Mouse (Mus musculus) adrenal gland, adult 8-10 months (tissue): ENCODE measurements around the gene Cables2. TPM values are rescaled to one million over a fixed set of nuclear protein-coding genes. Genes with fewer than 3 reads are reported as not detected.
"Not testable (repeated sequence)": the region's sequence is repeated elsewhere in the genome, so short reads cannot be mapped to it uniquely, and the experiment has no call there.

Source experiments
- DNase-seq: peaks from one replicate; pipeline ENCODE4 v3.0.0; 2022
- total RNA-seq, 4 experiments: library from RNA; stranded (reverse); gene quantifications; 2 replicates each; pipeline ENCODE4 v1.2.4; 2022

The Cables2 gene
- total RNA-seq, 4 experiments from 2014 or later, result 13.6 to 17.0 (median 15.1) TPM

GRCm38 (mm10) chr2:180277773-180278320 is 4.6 kb upstream of the Cables2 start:
- no peak for DNase-seq

GRCm38 (mm10) chr2:180276851-180277259 is 3.6 kb upstream of the Cables2 start:
- no peak for DNase-seq

DNA sequence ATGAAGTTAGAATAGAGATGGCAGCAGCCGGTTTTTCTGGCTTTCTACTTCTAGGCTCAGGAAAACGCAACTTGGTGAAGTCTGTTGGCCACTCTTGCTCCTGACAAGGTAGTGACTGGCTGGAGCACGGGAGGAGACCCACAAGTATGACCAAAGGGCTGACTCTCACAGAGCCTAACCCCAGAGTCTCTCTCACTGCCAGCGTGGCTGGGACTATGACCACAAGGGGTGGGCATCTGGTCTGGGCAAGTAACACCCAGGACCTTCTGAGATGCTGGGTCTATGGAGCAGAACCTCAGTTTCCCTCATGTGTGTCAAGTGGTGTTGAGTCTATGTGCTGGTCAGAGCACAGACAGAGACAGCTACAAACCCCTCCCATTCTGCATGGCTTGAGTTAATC is 3.1 kb upstream of the Cables2 start:
- DNase-seq, result no peak

GRCm38 (mm10) chr2:180275836-180276235 is 2.5 kb upstream of the Cables2 start:
- DNase-seq, result peak; percentile 66

- DNase-seq, result no peak
These were observed 1.2 kb upstream of the Cables2 start for GRCm38 (mm10) chr2:180274523-180274922.

DNA sequence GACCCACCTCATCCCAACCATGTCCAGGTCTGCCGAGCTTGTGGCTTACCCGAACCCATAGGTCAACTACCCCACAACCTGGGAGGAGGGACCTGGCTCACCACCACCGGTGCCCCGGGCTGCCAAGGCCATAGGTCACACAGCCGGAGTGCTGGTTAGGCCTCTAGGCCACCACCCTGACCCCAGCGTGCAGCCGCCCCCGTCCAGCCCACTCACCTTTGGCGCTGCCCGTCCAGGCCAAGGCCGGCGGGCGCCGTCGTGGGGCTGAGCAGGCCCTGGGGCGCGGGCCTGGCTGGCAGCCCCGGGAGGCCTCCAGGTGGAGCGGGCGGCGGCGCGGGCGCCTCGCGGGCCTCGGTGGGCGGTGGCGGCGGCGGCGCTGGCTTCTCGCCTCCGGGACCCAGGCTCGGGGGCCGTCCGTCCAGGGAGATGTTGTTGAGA is 393 bp downstream of the Cables2 start:
- no peak for DNase-seq

- no peak for DNase-seq
These were observed 1.4 kb downstream of the Cables2 start for GRCm38 (mm10) chr2:180271804-180272395.

- no peak for DNase-seq
These were observed 2.6 kb downstream of the Cables2 start for GRCm38 (mm10) chr2:180270537-180271255.

DNA sequence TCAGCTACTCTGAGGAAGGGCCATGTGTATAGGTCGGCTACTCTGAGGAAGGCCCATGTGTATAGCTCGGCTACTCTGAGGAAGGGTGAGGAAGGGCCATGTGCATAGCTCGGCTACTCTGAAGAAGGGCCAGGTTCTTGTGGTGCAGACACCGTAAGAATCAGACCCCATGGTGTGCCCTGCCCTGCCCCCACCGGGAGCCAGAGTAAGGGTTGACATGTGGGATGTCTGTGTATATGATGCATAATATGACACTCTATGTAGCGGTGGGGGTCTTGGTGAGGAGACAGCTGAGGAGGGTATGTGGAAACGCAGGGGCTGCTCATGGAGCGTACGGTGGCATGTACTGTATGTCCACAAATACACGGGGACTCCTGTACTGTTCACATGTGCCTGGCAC is 4.0 kb downstream of the Cables2 start:
- no peak for DNase-seq

DNA sequence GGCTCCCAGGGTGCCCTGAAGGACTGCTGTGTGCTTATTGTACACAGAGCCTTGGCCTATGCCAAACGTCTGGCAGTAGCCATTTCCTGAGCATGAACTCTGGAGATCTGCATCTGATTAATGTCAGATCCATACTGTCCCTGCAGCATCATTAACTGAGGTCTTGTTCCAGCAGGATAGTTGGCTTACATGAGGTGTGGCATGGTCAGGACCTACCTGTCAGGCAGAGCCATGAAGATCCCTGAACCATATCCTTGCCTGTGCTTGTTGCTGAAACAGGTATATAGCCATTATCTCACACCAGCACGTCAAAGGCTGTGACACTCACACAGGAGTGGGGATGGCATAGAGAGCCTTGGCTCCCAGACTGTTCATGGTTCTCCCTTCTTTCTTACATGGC is 5.3 kb downstream of the Cables2 start:
- no peak for DNase-seq

DNA sequence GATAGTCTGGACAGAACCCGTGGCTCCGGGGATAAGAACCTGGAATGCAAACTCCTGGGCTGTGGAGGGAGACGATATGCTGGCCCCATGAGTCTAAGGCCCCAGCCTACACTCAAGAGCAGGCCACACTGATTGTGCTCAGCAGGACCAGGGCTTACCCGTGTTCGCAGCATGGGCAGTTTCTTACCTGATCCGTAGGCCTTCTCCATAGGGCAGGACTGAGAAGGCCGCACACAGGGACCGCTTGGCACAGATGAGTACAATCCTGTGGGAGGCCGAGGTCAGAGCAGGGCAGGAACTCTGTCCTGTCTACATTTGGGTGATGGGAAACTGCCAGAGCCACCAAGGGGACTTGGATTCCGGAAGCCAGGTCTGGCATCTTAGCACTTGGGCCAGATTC is 10.4 kb downstream of the Cables2 start:
- DNase-seq, result no peak

- no peak for DNase-seq
These were observed 10.9 kb downstream of the Cables2 start for GRCm38 (mm10) chr2:180262441-180262840.

GRCm38 (mm10) chr2:180261901-180262300 is 11.4 kb downstream of the Cables2 start:
- no peak for DNase-seq

DNA sequence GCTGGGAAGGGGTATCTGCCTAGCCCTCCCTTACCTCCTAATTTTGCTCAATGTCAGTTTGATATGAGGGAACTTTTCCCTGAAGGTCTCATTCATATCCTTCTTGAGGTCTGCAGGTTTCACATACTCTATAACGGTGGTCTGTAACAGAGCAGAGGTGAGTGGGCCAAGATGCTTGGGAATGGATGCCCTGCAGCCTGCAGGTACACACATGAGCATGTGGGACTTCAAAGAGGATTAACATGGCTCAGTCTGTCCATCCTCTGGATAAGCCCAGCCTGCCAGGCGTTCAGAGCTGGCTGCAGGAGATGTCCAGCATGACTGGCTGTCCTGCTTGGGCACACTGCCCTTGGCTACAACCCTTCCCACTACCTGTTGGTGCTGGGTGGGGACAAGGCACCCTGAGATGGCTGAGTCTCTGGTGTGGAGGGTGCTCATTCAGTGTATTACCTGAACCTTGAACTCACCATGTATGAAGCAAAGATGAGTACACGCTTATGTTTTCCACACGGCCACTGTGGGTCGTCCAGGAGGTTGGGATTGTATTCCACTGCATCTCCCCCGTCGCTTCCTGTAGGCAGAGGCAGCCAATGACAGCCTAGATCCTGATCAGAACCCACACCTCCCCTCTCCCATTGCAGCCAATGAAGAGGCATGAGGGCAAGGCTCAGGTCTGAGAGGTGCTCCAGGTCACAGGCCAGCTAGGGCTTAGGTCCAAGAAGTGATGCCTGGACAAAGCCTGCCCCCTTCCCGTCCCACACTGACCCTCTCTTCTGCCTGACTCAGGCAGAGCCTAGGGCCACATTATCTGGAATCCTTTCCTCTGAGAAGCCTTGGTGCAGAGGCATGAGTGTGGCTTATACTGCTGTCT is 12.5 kb downstream of the Cables2 start:
- no peak for DNase-seq

- not testable (repeated sequence) for DNase-seq
These were observed 13.3 kb downstream of the Cables2 start for GRCm38 (mm10) chr2:180259826-180260609.

GRCm38 (mm10) chr2:180258951-180259484 is 14.3 kb downstream of the Cables2 start:
- DNase-seq, result not testable (repeated sequence)

- no peak for DNase-seq
These were observed 15.1 kb downstream of the Cables2 start for GRCm38 (mm10) chr2:180257963-180258865.

DNA sequence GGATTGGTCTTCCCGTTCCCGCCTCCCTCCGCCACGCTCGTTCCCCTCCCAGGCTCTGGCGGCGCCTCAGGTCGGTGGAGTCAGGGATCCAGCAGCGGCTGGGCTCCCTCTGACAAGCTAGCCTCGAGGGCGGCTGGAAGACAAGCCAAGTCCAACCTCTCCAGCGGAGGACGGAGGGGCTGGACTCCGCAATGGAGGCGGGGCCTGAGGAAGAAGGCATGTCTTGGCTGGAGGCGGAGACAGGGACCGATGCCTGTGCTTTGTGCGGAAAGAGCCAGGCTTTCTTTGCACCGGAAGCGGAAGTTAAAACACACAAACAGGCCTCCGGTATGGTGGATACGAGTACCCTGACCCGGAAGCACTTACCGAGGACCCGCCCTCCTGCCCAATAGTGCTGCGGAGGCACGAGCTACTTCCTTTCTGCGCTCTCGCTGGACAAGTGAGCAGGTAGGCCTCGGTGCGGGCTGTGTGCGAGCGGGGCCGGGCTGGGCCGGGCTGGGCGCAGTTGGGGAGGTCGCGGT is 16.2 kb downstream of the Cables2 start, which contains the start of gene Rps21:
Rps21 (plus strand) TSS at position 377 of the 521 bp plus-strand sequence.
- peak; percentile 98 for DNase-seq

- no peak for DNase-seq
These were observed 16.8 kb downstream of the Cables2 start for GRCm38 (mm10) chr2:180256296-180257000.

GRCm38 (mm10) chr2:180255701-180256100 is 17.6 kb downstream of the Cables2 start:
- no peak for DNase-seq
